Mouse (Mus musculus) hindbrain, embryonic 14.5 days (tissue): ENCODE results near the gene Sult3a2. TPM values are rescaled to one million over a fixed set of nuclear protein-coding genes. Genes with fewer than 3 reads are reported as not detected.
"Not testable (repeated sequence)": the region's sequence is repeated elsewhere in the genome, so short reads cannot be mapped to it uniquely, and the experiment has no call there.

Experiments used
- ATAC-seq: fragments of 200-750 bp; cut with Nextera tagmentation; 2 replicates; pipeline ENCODE4 v1.8.0; 2017; ENCODE audit warnings: moderate number of reproducible peaks, mild to moderate bottlenecking, moderate TSS enrichment, moderate library complexity; ENCODE audit not compliant: low FRiP score
- DNase-seq: peaks from one replicate; pipeline ENCODE4 v3.0.0-alpha.2; 2015; ENCODE audit warnings: low spot score
- H3K27ac ChIP-seq: fragments of 300-500 bp; sonication (generic); 2 replicates; pipeline ENCODE4 v1.5.1; 2014; ENCODE audit warnings: mild to moderate bottlenecking, moderate library complexity
- H3K27me3 ChIP-seq: fragments of 300-500 bp; sonication (generic); 2 replicates; pipeline ENCODE4 v1.6.1; 2014; ENCODE audit warnings: mild to moderate bottlenecking, low read length, mixed read lengths; ENCODE audit not compliant: control insufficient read depth, insufficient read depth
- H3K36me3 ChIP-seq: fragments of 300-500 bp; sonication (generic); replicated peaks from 2 replicates; pipeline ENCODE4 v1.6.1; 2014; ENCODE audit not compliant: control insufficient read depth, insufficient read depth
- H3K4me1 ChIP-seq: fragments of 300-500 bp; sonication (generic); replicated peaks from 2 replicates; pipeline ENCODE4 v1.6.1; 2014; ENCODE audit warnings: antibody characterized with exemption, low read length, mixed read lengths; ENCODE audit not compliant: control insufficient read depth, insufficient read depth
- H3K4me2 ChIP-seq: fragments of 300-500 bp; sonication (generic); replicated peaks from 2 replicates; pipeline ENCODE4 v1.6.1; 2014; ENCODE audit warnings: mild to moderate bottlenecking, moderate library complexity
- H3K4me3 ChIP-seq: fragments of 300-500 bp; sonication (generic); replicated peaks from 2 replicates; pipeline ENCODE4 v1.5.1; 2014; ENCODE audit warnings: mild to moderate bottlenecking, low read length
- H3K9ac ChIP-seq: fragments of 300-500 bp; sonication (generic); 2 replicates; pipeline ENCODE4 v1.6.1; 2014
- H3K9me3 ChIP-seq: fragments of 300-500 bp; sonication (generic); 2 replicates; pipeline ENCODE4 v1.6.1; 2016; ENCODE audit warnings: low read length; ENCODE audit not compliant: control insufficient read depth
- WGBS: fragments of 180-500 bp; shearing (Covaris S2); extraction: QIAGEN DNeasy Blood & Tissue Kit; methylation state at CpG from one replicate; pipeline ENCODE4 v1.1.7; 2014; 5-methylcytosine and 5-hydroxymethylcytosine counted together
- polyA plus RNA-seq: library from polyadenylated mRNA; unstranded; fragments of >200 nt; fragmentation: Nextera tagmentation; extraction: Ambion mirVana; gene quantifications from 2 replicates; pipeline ENCODE4 v1.2.1, GENCODE M21; 2014

Gene Sult3a2
- polyA plus RNA-seq = not detected in 2 replicates

- Histone ChIP-seq H3K4me2 (no peak within 1 kb of the TSS), H3K9me3 (no peaks in the 10 kb centered on the region), H3K4me1 (no peaks in the 10 kb centered on the region), H3K9ac (no peak within 1 kb of the TSS), H3K27ac (no peak within 1 kb of the TSS), H3K36me3 (no peaks in the 10 kb centered on the region), H3K4me3 (no peak within 1 kb of the TSS), H3K27me3 (no peaks in the 10 kb centered on the region)
- ATAC-seq (no peak), DNase-seq (no peak)
- 91% methylated on average over 3 of the region's 3 CpGs for WGBS
Measured at GRCm38 (mm10) chr10:33786604-33787003, at the start of gene Sult3a2. TSS of gene Sult3a2 (minus strand) at chr10:33786704.

GRCm38 (mm10) chr10:33820892-33821291 lies 34.4 kb upstream of the Sult3a2 start:
- H3K4me3 ChIP-seq = no peak overlapping the region
- H3K9me3 ChIP-seq = no peaks in the 10 kb centered on the region
- ATAC-seq = no peak
- H3K4me1 ChIP-seq = no peaks in the 10 kb centered on the region
- no peak overlapping the region for H3K9ac ChIP-seq
- H3K4me2 ChIP-seq = no peak overlapping the region
- H3K36me3 ChIP-seq = no peaks in the 10 kb centered on the region
- DNase-seq = no peak
- WGBS = 97% methylated on average over 3 of the region's 3 CpGs
- H3K27ac ChIP-seq = no peak overlapping the region
- H3K27me3 ChIP-seq = no peaks in the 10 kb centered on the region

- H3K9ac ChIP-seq = no peak overlapping the region
- no peaks in the 10 kb centered on the region for H3K36me3 ChIP-seq
- no peak overlapping the region for H3K27ac ChIP-seq
- H3K27me3 ChIP-seq = no peaks in the 10 kb centered on the region
- no peaks in the 10 kb centered on the region for H3K4me1 ChIP-seq
- no peaks in the 10 kb centered on the region for H3K9me3 ChIP-seq
- H3K4me2 ChIP-seq = no peak overlapping the region
- no peak for DNase-seq
- ATAC-seq = no peak
- WGBS = 86% methylated on average over 1 of the region's 1 CpGs
- no peak overlapping the region for H3K4me3 ChIP-seq
Measured at GRCm38 (mm10) chr10:33816923-33817322, 30.4 kb upstream of the Sult3a2 start.

GRCm38 (mm10) chr10:33814266-33814665 lies 27.8 kb upstream of the Sult3a2 start:
- DNase-seq (no peak), ATAC-seq (no peak)
- Histone ChIP-seq H3K36me3 (no peaks in the 10 kb centered on the region), H3K9me3 (no peaks in the 10 kb centered on the region), H3K4me3 (no peak overlapping the region), H3K4me2 (no peak overlapping the region), H3K27me3 (no peaks in the 10 kb centered on the region), H3K27ac (no peak overlapping the region), H3K9ac (no peak overlapping the region), H3K4me1 (no peaks in the 10 kb centered on the region)

GRCm38 (mm10) chr10:33811807-33812206 lies 25.3 kb upstream of the Sult3a2 start:
- H3K9ac ChIP-seq = no peak overlapping the region
- no peaks in the 10 kb centered on the region for H3K36me3 ChIP-seq
- no peak overlapping the region for H3K4me3 ChIP-seq
- no peaks in the 10 kb centered on the region for H3K9me3 ChIP-seq
- DNase-seq = no peak
- H3K4me2 ChIP-seq = no peak overlapping the region
- 13% methylated on average over 1 of the region's 1 CpGs for WGBS
- H3K4me1 ChIP-seq = no peaks in the 10 kb centered on the region
- H3K27ac ChIP-seq = no peak overlapping the region
- no peak for ATAC-seq
- H3K27me3 ChIP-seq = no peaks in the 10 kb centered on the region

- H3K27me3 ChIP-seq, H3K4me1 ChIP-seq, H3K9ac ChIP-seq, ATAC-seq, H3K9me3 ChIP-seq, H3K4me3 ChIP-seq, DNase-seq, H3K36me3 ChIP-seq, H3K27ac ChIP-seq, H3K4me2 ChIP-seq: not testable (repeated sequence)
- 83% methylated on average over 6 of the region's 6 CpGs for WGBS
Measured at GRCm38 (mm10) chr10:33797221-33797949, 10.9 kb upstream of the Sult3a2 start.

- not testable (repeated sequence) for H3K27me3 ChIP-seq, H3K4me2 ChIP-seq, DNase-seq, ATAC-seq, H3K9ac ChIP-seq, H3K27ac ChIP-seq, H3K9me3 ChIP-seq, H3K4me3 ChIP-seq, H3K4me1 ChIP-seq, H3K36me3 ChIP-seq
- WGBS = 86% methylated on average over 4 of the region's 4 CpGs
Measured at GRCm38 (mm10) chr10:33796269-33796915, 9.9 kb upstream of the Sult3a2 start.

- not testable (repeated sequence) for H3K4me3 ChIP-seq, H3K4me2 ChIP-seq, H3K27ac ChIP-seq, H3K27me3 ChIP-seq, H3K4me1 ChIP-seq, H3K9ac ChIP-seq, H3K36me3 ChIP-seq, ATAC-seq, DNase-seq, H3K9me3 ChIP-seq
- WGBS = 88% methylated on average over 3 of the region's 3 CpGs
Measured at GRCm38 (mm10) chr10:33792166-33792565, 5.7 kb upstream of the Sult3a2 start.

- no peaks in the 10 kb centered on the region for H3K4me1 ChIP-seq
- no peaks in the 10 kb centered on the region for H3K9me3 ChIP-seq
- H3K27me3 ChIP-seq = no peaks in the 10 kb centered on the region
- H3K36me3 ChIP-seq = no peaks in the 10 kb centered on the region
- no peak for DNase-seq
- H3K27ac ChIP-seq = no peak overlapping the region
- H3K9ac ChIP-seq = no peak overlapping the region
- no peak overlapping the region for H3K4me3 ChIP-seq
- no peak overlapping the region for H3K4me2 ChIP-seq
- ATAC-seq = no peak
Measured at GRCm38 (mm10) chr10:33787541-33787940, 1.0 kb upstream of the Sult3a2 start.
